Mouse (Mus musculus) G1E (cell line): ENCODE results near the gene Tm9sf3. TPM values are rescaled to one million over a fixed set of nuclear protein-coding genes. Genes with fewer than 3 reads are reported as not detected.

ENCODE experiments used
- ATAC-seq: 2 replicates; pipeline ENCODE4 v1.8.0; 2016; ENCODE audit warnings: mild to moderate bottlenecking; ENCODE audit not compliant: insufficient number of reproducible peaks, poor library complexity, low FRiP score, severe bottlenecking; ENCODE audit errors: extremely low read depth
- DNase-seq: peaks from one replicate; pipeline ENCODE4 v3.0.0; 2012; ENCODE audit warnings: low spot score
- H3K27me3 ChIP-seq: 2 replicates; pipeline ENCODE4 v1.6.1; 2012; ENCODE audit warnings: mild to moderate bottlenecking, low read length, inconsistent platforms; ENCODE audit not compliant: insufficient read depth
- H3K36me3 ChIP-seq: replicated peaks from 2 replicates; pipeline ENCODE3; 2012; ENCODE audit warnings: mild to moderate bottlenecking, inconsistent platforms
- H3K4me1 ChIP-seq: 2 replicates; pipeline ENCODE4 v1.6.1; 2012; ENCODE audit warnings: low read depth, low read length, inconsistent platforms, mixed read lengths; ENCODE audit not compliant: insufficient read depth
- H3K4me3 ChIP-seq: 2 replicates; pipeline ENCODE4 v1.5.1; 2012; ENCODE audit warnings: low read depth, mild to moderate bottlenecking, inconsistent platforms, low read length, moderate library complexity, mixed read lengths
- H3K9me3 ChIP-seq: replicated peaks from 2 replicates; pipeline ENCODE4 v1.6.1; 2012; ENCODE audit warnings: inconsistent platforms
- CTCF ChIP-seq: IDR thresholded peaks from 2 replicates; pipeline ENCODE4 v1.5.1; 2012; ENCODE audit warnings: low read depth, low read length, inconsistent platforms, mixed read lengths
- GATA1 ChIP-seq: IDR thresholded peaks from 2 replicates; pipeline ENCODE4 v1.6.1; 2012; ENCODE audit warnings: borderline replicate concordance, low read length, inconsistent platforms, mixed read lengths
- GATA2 ChIP-seq: IDR thresholded peaks from 2 replicates; pipeline ENCODE4 v1.6.1; 2012; ENCODE audit warnings: low read depth, low read length, inconsistent platforms, borderline replicate concordance
- POLR2AphosphoS5 ChIP-seq: IDR thresholded peaks from 2 replicates; pipeline ENCODE4 v1.6.1; 2012; ENCODE audit warnings: low read depth, low read length, inconsistent platforms; ENCODE audit not compliant: insufficient replicate concordance
- TAL1 ChIP-seq: conservative IDR thresholded peaks from 2 replicates; pipeline ENCODE4 v1.6.1; 2012; ENCODE audit warnings: low read depth, low read length, inconsistent platforms, mixed read lengths
- polyA plus RNA-seq: library from polyadenylated mRNA; stranded (reverse); fragments of >175 nt; gene quantifications from 2 replicates; pipeline ENCODE4 v1.2.3, GENCODE M21; 2012
- total RNA-seq, 2 experiments: library from RNA; stranded (forward) in 1 of 2; stranded (reverse) in 1 of 2; fragments of 200-1000 nt in 1 of 2; fragments of >200 nt in 1 of 2; fragmentation: Nextera tagmentation in 1 of 2; gene quantifications; 2 replicates each; pipeline ENCODE4 v1.2.3; 2014 to 2017

The Tm9sf3 gene
- total and polyA plus RNA-seq, 3 experiments: 45.9 to 236 (median 118) TPM

- ATAC-seq: no peak
- peaks cover 35% of the 10 kb centered on the region for H3K4me1 ChIP-seq
- no peak overlapping the region for H3K4me3 ChIP-seq
- TF ChIP-seq GATA1 (no peak), GATA2 (no peak), CTCF (no peak), TAL1 (no peak), POLR2AphosphoS5 (no peak)
- DNase-seq: no peak
- no peaks in the 10 kb centered on the region for H3K36me3 ChIP-seq
- no peaks in the 10 kb centered on the region for H3K9me3 ChIP-seq
- peaks cover 30% of the 10 kb centered on the region for H3K27me3 ChIP-seq
Observed at GRCm38 (mm10) chr19:41299446-41299845, 35.6 kb upstream of the Tm9sf3 start.

- TF ChIP-seq GATA1: no peak
- peak; percentile 64 for TF ChIP-seq CTCF
- Histone ChIP-seq H3K4me1 (peaks cover 20% of the 10 kb centered on the region), H3K36me3 (no peaks in the 10 kb centered on the region), H3K4me3 (no peak overlapping the region), H3K27me3 (peaks cover 30% of the 10 kb centered on the region), H3K9me3 (no peaks in the 10 kb centered on the region)
- DNase-seq (peak; percentile 31), ATAC-seq (no peak)
Observed at GRCm38 (mm10) chr19:41290952-41291619, 27.3 kb upstream of the Tm9sf3 start.

- Histone ChIP-seq H3K9me3 (no peaks in the 10 kb centered on the region), H3K36me3 (no peaks in the 10 kb centered on the region), H3K4me3 (no peak overlapping the region), H3K4me1 (peaks cover 8% of the 10 kb centered on the region; the same call in 1 of the 2 replicates), H3K27me3 (peaks cover 37% of the 10 kb centered on the region)
- TF ChIP-seq TAL1: no peak
- TF ChIP-seq GATA2: no peak
- no peak for TF ChIP-seq POLR2AphosphoS5
- ATAC-seq (no peak), DNase-seq (no peak)
Observed at GRCm38 (mm10) chr19:41288568-41288967, 24.8 kb upstream of the Tm9sf3 start.

- ATAC-seq: no peak
- no peaks in the 10 kb centered on the region for H3K36me3 ChIP-seq
- TF ChIP-seq CTCF: no peak
- no peak for TF ChIP-seq GATA2
- TF ChIP-seq GATA1: no peak
- TF ChIP-seq POLR2AphosphoS5: no peak
Observed at GRCm38 (mm10) chr19:41287224-41287623, 23.4 kb upstream of the Tm9sf3 start.

GRCm38 (mm10) chr19:41284515-41284914, 20.7 kb upstream of the Tm9sf3 start:
- no peaks in the 10 kb centered on the region for H3K4me1 ChIP-seq
- peaks cover 59% of the 10 kb centered on the region for H3K27me3 ChIP-seq
- H3K36me3 ChIP-seq: no peaks in the 10 kb centered on the region
- no peaks in the 10 kb centered on the region for H3K9me3 ChIP-seq
- TF ChIP-seq TAL1 (no peak), GATA1 (no peak), GATA2 (no peak), POLR2AphosphoS5 (no peak), CTCF (no peak)
- DNase-seq: no peak
- ATAC-seq: no peak
- no peak overlapping the region for H3K4me3 ChIP-seq

More at GRCm38 (mm10) chr19:41287224-41287623, 23.4 kb upstream of the Tm9sf3 start:
- H3K4me1 ChIP-seq: 0 out of 2 replicates have a peak, but pooled peaks cover 6% of the 10 kb centered on the region
- H3K27me3 ChIP-seq: peaks cover 42% of the 10 kb centered on the region
- no peaks in the 10 kb centered on the region for H3K9me3 ChIP-seq
- no peak for DNase-seq
- no peak overlapping the region for H3K4me3 ChIP-seq

GRCm38 (mm10) chr19:41282718-41283117, 18.9 kb upstream of the Tm9sf3 start:
- no peak for TF ChIP-seq POLR2AphosphoS5
- TF ChIP-seq GATA2: no peak
- no peak for TF ChIP-seq GATA1
- TF ChIP-seq TAL1: no peak
- no peak for TF ChIP-seq CTCF
- peaks cover 64% of the 10 kb centered on the region for H3K27me3 ChIP-seq
- ATAC-seq: no peak

GRCm38 (mm10) chr19:41282216-41282615, 18.4 kb upstream of the Tm9sf3 start:
- TF ChIP-seq GATA2 (no peak), CTCF (no peak), POLR2AphosphoS5 (no peak), TAL1 (no peak), GATA1 (no peak)
- peaks cover 62% of the 10 kb centered on the region for H3K27me3 ChIP-seq
- H3K4me3 ChIP-seq: no peak overlapping the region
- DNase-seq: no peak
- H3K36me3 ChIP-seq: no peaks in the 10 kb centered on the region
- H3K4me1 ChIP-seq: 0 out of 2 replicates have a peak, but pooled peaks cover 1% of the 10 kb centered on the region
- ATAC-seq: no peak
- H3K9me3 ChIP-seq: no peaks in the 10 kb centered on the region

More at GRCm38 (mm10) chr19:41282718-41283117, 18.9 kb upstream of the Tm9sf3 start:
- Histone ChIP-seq H3K9me3 (no peaks in the 10 kb centered on the region), H3K36me3 (no peaks in the 10 kb centered on the region), H3K4me3 (no peak overlapping the region), H3K4me1 (0 out of 2 replicates have a peak, but pooled peaks cover 1% of the 10 kb centered on the region)
- DNase-seq: no peak
